Mouse (Mus musculus) left cerebral cortex, postnatal 4 days (tissue): ENCODE measurements at regions not wholly inside any gene's neighbourhood (a gene's known extent, or its start where the extent isn't known, plus 50 kb on each side); places are given as distances from the start of the nearest gene placed in this dataset.
A peak's percentile ranks its signal among the peaks of the same experiment; 100 is the strongest.

Source experiments
- DNase-seq: peaks from one replicate; pipeline ENCODE4 v3.0.0-alpha.2; 2022
- intact Hi-C: fragments of 180-260 bp; cut with DNase I; formaldehyde crosslinking; loops from one replicate; pipeline ENCODE4 v1.15.1; 2025

DNA sequence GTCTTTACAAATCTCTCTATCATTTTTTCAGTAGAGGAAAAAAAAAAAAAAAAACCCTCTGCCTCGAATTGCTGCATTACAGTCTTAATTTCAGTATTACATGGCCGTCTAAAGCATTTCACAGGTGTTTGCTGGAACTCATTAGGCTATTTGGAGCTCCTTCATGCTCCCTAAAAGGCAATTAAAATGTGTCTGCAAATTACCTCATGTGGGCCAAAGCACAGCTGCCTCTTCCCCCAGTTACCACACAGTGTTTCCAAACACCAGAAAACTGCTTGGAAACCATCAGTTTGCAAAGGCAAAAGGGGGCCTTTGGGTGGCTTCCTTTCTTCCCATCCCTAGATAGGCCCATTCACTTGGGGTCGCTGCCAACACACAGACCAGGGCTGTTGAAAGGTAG is 435.6 kb upstream of the Tenm2 start:
- no peak for DNase-seq
- intact Hi-C loops = no loop called here

DNA sequence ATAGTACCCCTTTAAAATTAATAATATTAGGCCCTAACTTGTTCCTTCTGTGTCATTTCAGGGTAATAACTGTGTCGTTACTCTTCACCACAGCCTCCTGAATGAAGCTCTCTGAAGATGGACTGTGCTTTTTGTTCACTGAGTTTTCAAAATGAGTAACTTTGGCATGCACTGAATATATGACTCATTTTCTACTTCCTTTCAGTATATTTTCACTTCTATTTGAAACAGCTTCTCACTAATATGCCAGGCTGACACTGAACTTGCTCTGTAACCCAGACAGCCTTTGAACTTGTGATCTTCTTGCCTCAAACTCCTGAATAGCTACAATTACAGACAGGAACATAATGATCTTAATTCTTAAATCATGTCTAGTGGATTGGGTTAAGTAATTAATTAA is 431.2 kb upstream of the Tenm2 start:
- DNase-seq = no peak
- intact Hi-C loops = no loop called here

GRCm38 (mm10) chr11:37650095-37650494 is 414.3 kb upstream of the Tenm2 start:
- intact Hi-C loops = no loop called here

GRCm38 (mm10) chr11:37623290-37623689 is 387.5 kb upstream of the Tenm2 start:
- no peak for DNase-seq
- intact Hi-C loops = no loop called here

More at GRCm38 (mm10) chr11:37650095-37650494, 414.3 kb upstream of the Tenm2 start:
- DNase-seq = no peak

- intact Hi-C loops = no loop called here
- DNase-seq = no peak
Measured at GRCm38 (mm10) chr11:37600533-37600932, 364.8 kb upstream of the Tenm2 start.

DNA sequence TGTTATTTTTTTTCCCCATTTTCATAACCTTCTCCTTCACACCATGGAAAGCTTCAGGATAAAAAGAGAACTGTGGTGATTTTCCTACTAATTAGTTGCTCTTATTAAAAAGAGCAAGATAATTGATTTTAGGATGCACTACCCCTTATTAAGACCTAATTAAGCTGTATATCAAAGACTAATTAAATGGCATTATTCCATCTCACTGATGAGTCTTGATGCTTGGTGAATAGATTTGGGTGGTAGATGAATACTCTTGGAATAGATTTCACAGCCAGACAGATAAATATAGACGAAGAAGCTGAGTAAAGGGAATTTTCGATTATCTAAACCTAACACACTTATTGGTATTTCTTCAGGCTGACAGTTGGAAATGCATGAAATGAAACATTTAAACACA is 346.5 kb upstream of the Tenm2 start:
- intact Hi-C loops = no loop called here

GRCm38 (mm10) chr11:37533624-37534023 is 297.9 kb upstream of the Tenm2 start:
- DNase-seq = no peak
- intact Hi-C loops = no loop called here

More for the DNA sequence above, 346.5 kb upstream of the Tenm2 start:
- DNase-seq = no peak

DNA sequence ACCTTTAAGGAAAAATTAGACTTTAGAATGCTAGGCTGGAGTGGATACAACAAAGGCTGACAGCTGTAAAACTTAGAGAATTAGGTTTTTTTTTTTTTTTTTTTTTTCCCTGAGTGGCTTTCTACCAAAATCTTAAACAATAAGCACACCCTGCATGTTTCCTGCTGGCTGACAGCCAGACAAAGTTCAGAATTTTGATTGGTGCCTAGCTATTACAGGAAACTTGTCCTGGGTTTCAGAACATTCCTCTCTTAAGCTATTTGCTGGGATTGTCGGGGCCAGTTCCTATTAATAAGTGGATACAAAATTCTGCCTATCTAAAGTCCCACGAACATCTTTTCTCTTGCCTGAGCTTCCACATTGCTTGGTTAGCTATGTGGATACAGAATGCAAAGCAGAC is 296.7 kb upstream of the Tenm2 start:
- DNase-seq = no peak
- intact Hi-C loops = no loop called here

GRCm38 (mm10) chr11:37498463-37499015 is 262.8 kb upstream of the Tenm2 start:
- DNase-seq = no peak
- intact Hi-C loops = no loop called here

DNA sequence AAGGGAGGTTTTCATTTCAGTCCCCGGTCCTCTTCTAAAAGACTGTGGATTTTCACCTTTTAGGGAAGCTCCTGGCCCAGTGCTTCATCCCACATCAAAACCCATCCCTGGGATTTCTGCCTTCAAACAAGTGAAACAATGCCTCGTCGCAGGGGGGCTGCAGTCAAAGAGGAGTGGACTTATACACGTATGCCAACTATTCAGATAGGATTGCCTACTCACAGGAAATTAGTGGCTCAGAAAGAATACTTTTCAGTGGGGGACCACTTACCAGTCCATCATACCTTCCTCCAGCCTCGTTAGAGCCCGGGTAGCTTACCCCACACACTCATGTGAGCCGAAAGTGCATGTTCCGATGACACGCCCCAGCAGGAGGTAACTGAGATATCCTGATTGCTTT is 262.1 kb upstream of the Tenm2 start:
- intact Hi-C loops = no loop called here
- no peak for DNase-seq

GRCm38 (mm10) chr11:37480236-37480635 is 244.5 kb upstream of the Tenm2 start:
- intact Hi-C loops = no loop called here
- peak; percentile 53 for DNase-seq

DNA sequence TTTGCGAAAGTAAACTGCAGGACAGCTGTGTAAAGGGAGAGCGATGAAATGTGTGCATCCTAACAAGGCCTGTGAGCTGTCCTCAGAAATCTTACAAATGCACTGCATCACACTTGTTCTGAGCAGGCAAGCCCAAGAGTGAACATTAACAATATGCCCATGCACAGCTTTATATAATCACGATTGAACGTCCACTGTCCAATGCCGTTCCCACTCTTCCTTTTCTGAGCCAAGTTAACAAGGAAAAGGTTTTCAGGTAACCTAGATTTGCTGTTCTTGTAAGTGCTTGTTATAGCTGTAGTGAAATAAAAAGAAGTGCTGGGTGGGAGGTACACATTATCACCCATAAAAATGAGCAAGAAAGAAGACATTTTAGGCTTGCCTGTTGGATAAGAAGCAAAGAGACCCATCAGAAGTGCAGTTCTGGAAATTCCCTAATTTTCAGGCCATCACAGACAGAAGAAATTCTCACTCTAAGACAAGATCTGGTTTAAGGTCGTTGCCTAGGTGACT is 243.3 kb upstream of the Tenm2 start:
- no peak for DNase-seq
- intact Hi-C loops = no loop called here

- intact Hi-C loops = no loop called here
- no peak for DNase-seq
Measured at GRCm38 (mm10) chr11:37474068-37474467, 238.3 kb upstream of the Tenm2 start.

GRCm38 (mm10) chr11:37463658-37464420 is 228.1 kb upstream of the Tenm2 start:
- DNase-seq = no peak
- intact Hi-C loops = no loop called here

GRCm38 (mm10) chr11:37462375-37462774 is 226.6 kb upstream of the Tenm2 start:
- intact Hi-C loops = no loop called here
- peak; percentile 18 for DNase-seq

DNA sequence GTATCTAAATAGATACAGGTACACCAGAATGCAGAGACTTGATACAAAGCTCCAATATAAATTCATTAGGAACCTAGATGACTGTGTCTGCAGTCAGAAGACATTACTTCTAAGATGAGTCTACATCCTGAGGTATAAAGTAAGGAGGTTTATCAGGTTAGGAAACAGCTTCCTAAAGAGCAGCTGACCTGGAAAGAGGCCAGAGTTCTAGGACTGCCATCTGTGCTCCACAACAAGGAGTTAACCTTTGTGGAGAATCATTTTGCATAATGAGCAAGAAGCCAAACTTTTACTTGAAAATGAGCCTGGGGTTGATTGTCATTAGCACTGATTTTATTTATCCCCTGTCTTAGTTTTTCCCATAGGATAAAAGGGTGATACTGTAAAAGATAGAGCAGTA is 211.6 kb upstream of the Tenm2 start:
- intact Hi-C loops = no loop called here
- peak; percentile 41 for DNase-seq

DNA sequence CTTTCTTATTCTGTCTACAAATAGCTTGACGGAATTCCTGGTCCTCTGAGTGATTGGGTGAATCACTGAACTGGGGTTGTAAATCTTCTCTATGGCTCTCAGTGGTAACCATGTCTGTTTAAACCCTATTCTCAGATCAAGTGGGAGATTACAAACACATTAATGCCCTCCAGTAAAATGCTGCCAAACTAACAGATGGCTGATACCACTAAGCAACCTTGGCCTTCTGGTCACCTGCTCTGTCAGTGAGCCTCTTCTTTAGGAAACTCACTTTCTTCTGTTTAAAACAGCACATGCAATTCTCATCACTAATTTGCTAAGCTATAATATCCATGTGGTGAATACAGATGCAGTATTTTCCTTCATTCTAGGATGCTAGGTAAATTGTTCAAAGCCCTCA is 210.9 kb upstream of the Tenm2 start:
- DNase-seq = no peak
- intact Hi-C loops = no loop called here

DNA sequence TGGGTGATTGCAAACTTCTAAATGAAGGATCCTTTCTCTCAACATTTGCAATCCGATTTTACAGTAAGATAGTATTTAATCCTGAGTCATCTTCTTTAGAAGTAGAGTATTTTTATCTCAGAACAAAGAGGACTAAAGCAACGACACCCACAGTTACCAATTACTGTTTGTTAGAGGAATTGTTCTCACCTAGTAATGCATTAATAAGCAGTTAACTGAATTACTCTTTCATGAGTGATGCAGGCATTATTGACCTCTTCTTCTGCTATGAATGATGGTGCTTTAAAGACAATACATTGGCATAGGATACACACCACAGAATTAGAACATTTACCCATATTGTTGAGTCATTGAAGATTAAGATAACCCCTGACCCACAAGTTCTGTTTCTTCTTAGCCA is 207.0 kb upstream of the Tenm2 start:
- intact Hi-C loops = no loop called here
- DNase-seq = no peak

GRCm38 (mm10) chr11:37434600-37434999 is 198.8 kb upstream of the Tenm2 start:
- intact Hi-C loops = no loop called here
- no peak for DNase-seq

GRCm38 (mm10) chr11:37424312-37425169 is 188.8 kb upstream of the Tenm2 start:
- no peak for DNase-seq
- intact Hi-C loops = no loop called here

DNA sequence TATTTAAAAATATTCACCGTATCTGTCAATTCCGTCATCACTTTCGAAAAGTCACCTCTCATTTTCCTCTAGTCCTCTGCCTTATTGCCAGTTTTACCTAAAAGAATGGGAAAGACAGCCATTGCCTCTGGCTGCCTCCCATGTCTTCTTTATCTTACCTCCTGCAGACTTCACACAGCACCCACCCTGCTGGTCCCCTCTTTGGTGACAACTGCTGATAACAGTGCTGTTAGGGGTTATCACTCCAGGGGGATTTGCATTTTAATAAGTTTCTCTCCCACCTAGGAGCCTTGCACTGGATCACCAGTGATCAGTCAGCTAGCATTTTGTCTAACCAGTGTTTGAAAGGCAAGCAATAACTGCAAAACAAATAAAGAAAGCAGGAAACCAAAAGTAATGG is 177.1 kb upstream of the Tenm2 start:
- intact Hi-C loops = no loop called here
- no peak for DNase-seq

GRCm38 (mm10) chr11:37367971-37368370 is 132.2 kb upstream of the Tenm2 start:
- intact Hi-C loops = no loop called here
- DNase-seq = no peak
